Mouse (Mus musculus): Measurements from ENCODE around the gene Cyp3a44.
"Not testable (repeated sequence)": the region's sequence is repeated elsewhere in the genome, so short reads cannot be mapped to it uniquely, and the experiment has no call there.

The Cyp3a44 gene

DNA sequence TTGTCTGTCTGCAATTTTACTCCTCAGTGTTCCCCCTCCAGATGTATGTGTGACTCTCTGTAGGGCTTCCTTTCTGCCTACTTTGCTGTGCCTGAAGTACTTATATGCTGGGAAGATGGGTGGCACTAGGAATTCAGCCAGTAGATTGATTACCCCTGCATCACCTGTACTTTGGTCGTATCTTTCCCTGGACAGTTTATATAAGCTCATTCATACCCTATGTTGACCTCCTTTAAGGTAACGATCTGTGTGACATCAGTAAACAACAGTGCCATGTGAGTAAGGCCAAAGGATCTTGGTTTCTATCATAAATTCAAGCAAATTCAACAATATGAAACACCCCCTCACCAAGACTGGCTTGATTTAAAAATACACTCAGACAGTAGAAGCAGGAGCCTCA, at the start of gene Cyp3a44:
Gene Cyp3a44, minus strand, starts transcription at position 79 of the 400 bp plus-strand sequence.
- not testable (repeated sequence) for ATAC-seq (ENCODE audit: low TSS enrichment)

DNA sequence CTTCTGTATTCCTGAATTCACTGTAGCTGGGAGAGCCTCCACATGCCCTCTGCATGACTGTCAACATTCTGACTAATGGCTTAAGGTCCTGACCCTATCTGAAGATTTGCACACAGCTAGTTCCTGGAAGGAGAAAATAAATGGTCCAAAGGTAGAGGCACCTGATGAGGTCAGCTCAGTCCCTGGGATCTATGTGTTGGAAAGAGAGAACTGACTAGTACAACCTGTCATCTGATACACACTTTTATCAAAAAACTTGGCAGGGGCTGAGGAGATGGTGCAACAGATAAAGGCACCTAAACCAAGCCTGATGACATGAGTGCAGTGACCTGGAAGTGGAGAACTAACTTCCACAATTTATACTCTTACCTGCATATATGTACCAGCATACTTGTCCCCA, 5.4 kb downstream of the Cyp3a44 start:
- not testable (repeated sequence) for ATAC-seq (ENCODE audit: low TSS enrichment)

DNA sequence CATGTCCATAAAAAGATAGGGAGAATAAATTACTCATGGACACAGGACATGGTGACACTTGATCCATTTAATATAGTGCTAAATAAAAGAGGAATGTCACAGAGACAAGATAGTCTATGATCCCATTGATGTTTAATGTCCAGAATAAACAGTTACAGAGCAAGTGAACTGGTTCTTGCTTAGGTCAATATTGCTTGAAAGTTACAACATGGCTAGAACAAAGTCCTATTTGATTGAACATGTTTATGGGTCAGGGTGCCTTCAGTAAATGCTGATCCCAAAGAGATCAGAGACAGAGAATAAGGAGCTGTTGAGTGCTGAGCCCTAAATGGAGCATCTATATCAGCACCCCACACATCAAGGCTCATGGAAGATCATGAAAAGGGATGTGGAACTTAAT, 12.4 kb downstream of the Cyp3a44 start:
- ATAC-seq (ENCODE audit: low TSS enrichment) = not testable (repeated sequence)

DNA sequence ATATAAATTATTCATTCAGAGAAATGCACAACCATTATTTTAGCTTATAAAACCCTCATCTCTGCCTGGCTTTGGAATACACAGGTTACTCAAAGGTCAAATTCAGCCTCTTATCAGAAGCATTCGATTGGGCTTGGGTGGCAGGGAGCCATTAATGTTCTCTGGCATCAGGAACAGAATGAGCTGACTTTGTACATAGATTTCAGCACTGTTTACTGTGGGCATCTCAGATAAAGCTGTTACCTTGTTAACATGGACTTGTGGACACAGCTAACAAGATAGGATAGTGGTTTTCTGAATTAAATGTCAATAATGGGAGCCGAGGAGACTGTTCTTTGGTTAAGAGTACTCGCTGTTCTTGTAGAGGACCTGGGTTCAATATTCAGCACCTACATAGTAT, 68.2 kb downstream of the Cyp3a44 start:
- ATAC-seq (ENCODE audit: low TSS enrichment) = not testable (repeated sequence)
